Mouse (Mus musculus) CH12.LX (cell line): ENCODE results near the gene Tmem221. TPM values are rescaled to one million over a fixed set of nuclear protein-coding genes. Genes with fewer than 3 reads are reported as not detected.
A peak's percentile ranks its signal among the peaks of the same experiment; 100 is the strongest.

Experiments used
- DNase-seq: peaks from one replicate; pipeline ENCODE4 v3.0.0-alpha.2; 2013; ENCODE audit errors: extremely low read depth
- H3K27ac ChIP-seq: 2 replicates; pipeline ENCODE4 v1.5.1; 2012; ENCODE audit warnings: low read depth, mild to moderate bottlenecking, control low read depth, moderate library complexity; ENCODE audit not compliant: insufficient read depth
- H3K27me3 ChIP-seq: replicated peaks from 2 replicates; pipeline ENCODE3; 2012; ENCODE audit warnings: inconsistent platforms
- H3K36me3 ChIP-seq, 2 experiments: replicated peaks in 1 of 2; 2 replicates each; pipeline versions ENCODE3 to v1.6.1; 2012; ENCODE audit warnings: inconsistent platforms in 1 of 2, low read length in 1 of 2, mild to moderate bottlenecking in 1 of 2, mixed read lengths in 1 of 2, moderate library complexity in 1 of 2; ENCODE audit not compliant: control insufficient read depth in 1 of 2, insufficient read depth in 1 of 2
- H3K4me1 ChIP-seq, 2 experiments: 2 replicates each; pipeline ENCODE4 v1.6.1; 2012; ENCODE audit warnings: inconsistent platforms in 1 of 2, moderate library complexity in 1 of 2; ENCODE audit not compliant: insufficient read depth in 2 of 2, control insufficient read depth in 1 of 2
- H3K4me2 ChIP-seq: 2 replicates; pipeline ENCODE4 v1.6.1; 2012; ENCODE audit warnings: low read depth, mild to moderate bottlenecking, control low read depth; ENCODE audit not compliant: poor library complexity, insufficient read depth, severe bottlenecking
- H3K4me3 ChIP-seq, 3 experiments: fragments of 150-350 bp in 1 of 3; sonication (generic) in 1 of 3; replicated peaks in 1 of 3; 2 replicates each; pipeline versions ENCODE3 to v1.5.1; 2011 to 2012; ENCODE audit warnings: low read depth in 2 of 3, low read length in 2 of 3, mild to moderate bottlenecking in 2 of 3, moderate library complexity in 2 of 3, control low read depth in 1 of 3, improper control_type of control experiment in 1 of 3, inconsistent platforms in 1 of 3, mixed read lengths in 1 of 3; ENCODE audit not compliant: poor library complexity in 1 of 3
- H3K79me2 ChIP-seq: replicated peaks from 2 replicates; pipeline ENCODE4 v1.6.1; 2012; ENCODE audit warnings: mild to moderate bottlenecking, moderate library complexity; ENCODE audit not compliant: control insufficient read depth, poor library complexity, insufficient read depth, severe bottlenecking; ENCODE audit errors: extremely low read depth
- H3K9ac ChIP-seq: 2 replicates; pipeline ENCODE4 v1.6.1; 2012; ENCODE audit warnings: low read depth, mild to moderate bottlenecking, control low read depth, moderate library complexity; ENCODE audit not compliant: insufficient read depth
- H3K9me3 ChIP-seq: replicated peaks from 2 replicates; pipeline ENCODE3; 2012; ENCODE audit warnings: low read length, inconsistent platforms, mixed read lengths
- ELF1 ChIP-seq: IDR thresholded peaks from 2 replicates; pipeline ENCODE4 v1.6.1; 2014; ENCODE audit warnings: low read depth, mild to moderate bottlenecking, inconsistent platforms, low read length, improper control_type of control experiment
- HCFC1 ChIP-seq: IDR thresholded peaks from 2 replicates; pipeline ENCODE4 v1.6.1; 2012; ENCODE audit warnings: low read depth, mild to moderate bottlenecking, inconsistent platforms, low read length, improper control_type of control experiment
- JUN ChIP-seq: IDR thresholded peaks from 2 replicates; pipeline ENCODE4 v1.6.1; 2011; ENCODE audit warnings: low read depth, mild to moderate bottlenecking, low read length, improper control_type of control experiment, moderate library complexity; ENCODE audit not compliant: insufficient read depth
- MAFK ChIP-seq: IDR thresholded peaks from 2 replicates; pipeline ENCODE4 v1.6.1; 2011; ENCODE audit warnings: low read length, improper control_type of control experiment; ENCODE audit not compliant: insufficient replicate concordance
- NRF1 ChIP-seq: IDR thresholded peaks from 2 replicates; pipeline ENCODE4 v1.6.1; 2014; ENCODE audit warnings: low read depth, mild to moderate bottlenecking, inconsistent platforms, low read length, improper control_type of control experiment, moderate library complexity
- POLR2AphosphoS2 ChIP-seq: IDR thresholded peaks from 2 replicates; pipeline ENCODE4 v1.6.1; 2011; ENCODE audit warnings: low read depth, low read length, improper control_type of control experiment
- RCOR1 ChIP-seq: conservative IDR thresholded peaks from 2 replicates; pipeline ENCODE4 v1.6.1; 2012; ENCODE audit warnings: low read depth, mild to moderate bottlenecking, inconsistent platforms, low read length, improper control_type of control experiment
- SIN3A ChIP-seq: IDR thresholded peaks from 2 replicates; pipeline ENCODE4 v1.6.1; 2012; ENCODE audit warnings: low read length, improper control_type of control experiment, inconsistent platforms
- TCF12 ChIP-seq: IDR thresholded peaks from 2 replicates; pipeline ENCODE4 v1.6.1; 2014; ENCODE audit warnings: low read depth, mild to moderate bottlenecking, inconsistent platforms, low read length, improper control_type of control experiment
- ZC3H11A ChIP-seq: IDR thresholded peaks from 2 replicates; pipeline ENCODE4 v1.6.1; 2012; ENCODE audit warnings: low read depth, mild to moderate bottlenecking, inconsistent platforms, low read length, improper control_type of control experiment
- ZKSCAN1 ChIP-seq: IDR thresholded peaks from 2 replicates; pipeline ENCODE4 v1.6.1; 2012; ENCODE audit warnings: low read depth, inconsistent platforms, low read length, improper control_type of control experiment, borderline replicate concordance
- dilution Hi-C: fragments of 300-500 bp; cut with MboI; formaldehyde crosslinking; loops from 2 replicates; pipeline ENCODE4 v1.14.3; 2020; ENCODE audit warnings: low sequenced_read_pairs; ENCODE audit not compliant: extremely low pct_unique_long_range_greater_than_20kb, extremely low pct_ligation_motif_present
- in situ Hi-C: fragments of 300-500 bp; cut with MboI; formaldehyde crosslinking; loops from 3 replicates; pipeline ENCODE4 v1.14.3; 2019; ENCODE audit warnings: low sequenced_read_pairs, low pct_ligation_motif_present, low pct_unique_long_range_greater_than_20kb, mixed read lengths
- polyA plus RNA-seq: library from polyadenylated mRNA; unstranded; fragments of >175 nt; gene quantifications from 2 replicates; pipeline ENCODE4 v1.2.1, GENCODE M21; 2012; ENCODE audit warnings: low read depth; ENCODE audit not compliant: insufficient read length
- total RNA-seq, 2 experiments: library from RNA; depleted of rRNA; stranded (reverse); fragments of 300-350 nt in 1 of 2; fragments of >200 nt in 1 of 2; gene quantifications; 2 replicates each; pipeline ENCODE4 v1.2.3; 2012 to 2014

Gene Tmem221
- total and polyA plus RNA-seq, 3 experiments: 0.51 TPM; not detected in 2

GRCm38 (mm10) chr8:71602666-71603334 is 44.1 kb upstream of the Tmem221 start:
- Histone ChIP-seq H3K4me3 (no peak overlapping the region), H3K27me3 (no peaks in the 10 kb centered on the region), H3K4me2 (no peak overlapping the region), H3K9me3 (no peaks in the 10 kb centered on the region), H3K79me2 (no peaks in the 10 kb centered on the region), H3K36me3 (peaks cover 59 to 88% of the 10 kb centered on the region in 2 experiments), H3K9ac (no peak overlapping the region), H3K4me1 (peaks cover 38 to 86% of the 10 kb centered on the region in 2 experiments), H3K27ac (no peak overlapping the region)
- dilution Hi-C loops (no loop called here), in situ Hi-C loops (no loop called here)
- TF ChIP-seq ZKSCAN1 (no peak), MAFK (no peak), POLR2AphosphoS2 (no peak), SIN3A (no peak), JUN (no peak), RCOR1 (no peak), ELF1 (no peak), TCF12 (no peak), HCFC1 (no peak)
- DNase-seq: no peak

DNA sequence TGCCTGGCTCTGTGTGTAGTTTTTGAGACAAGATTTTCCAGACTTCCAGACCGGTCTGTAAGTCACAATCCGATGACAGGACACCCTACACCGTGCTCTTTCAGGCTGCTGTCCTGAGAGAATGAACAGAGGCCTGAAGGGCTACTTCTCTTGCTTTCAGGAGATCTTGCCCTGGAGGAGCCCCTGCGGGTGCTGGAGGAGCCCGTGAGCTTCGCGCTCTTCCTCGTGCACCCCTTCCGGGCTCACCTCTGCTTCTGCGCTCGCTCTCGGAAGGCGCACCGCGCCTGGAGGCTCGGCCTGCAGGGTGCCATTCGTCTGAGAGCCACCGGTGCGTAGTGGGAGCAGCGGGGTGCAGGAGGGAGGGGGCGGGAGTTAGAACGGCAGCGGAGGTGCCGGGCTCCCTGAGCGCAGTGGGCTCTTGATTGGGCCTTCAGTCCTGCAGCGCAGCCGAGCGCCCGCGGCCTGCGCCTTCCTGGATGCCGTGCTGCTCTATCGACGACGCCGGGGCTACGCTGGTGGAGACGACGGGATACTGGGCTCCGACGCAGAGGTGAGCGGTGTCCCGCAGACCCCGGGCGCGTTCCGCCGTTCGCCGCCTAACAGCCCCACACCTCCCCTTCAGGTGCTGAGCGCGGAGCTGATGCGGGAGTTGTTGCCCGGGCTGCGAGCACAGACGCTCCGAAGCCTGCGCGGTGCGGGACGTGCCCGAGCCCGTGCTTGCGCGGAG is 43.4 kb upstream of the Tmem221 start:
- Histone ChIP-seq H3K9ac (no peak overlapping the region), H3K27me3 (no peaks in the 10 kb centered on the region), H3K9me3 (no peaks in the 10 kb centered on the region), H3K4me3 (no peak overlapping the region), H3K79me2 (no peaks in the 10 kb centered on the region), H3K4me1 (peaks cover 43 to 89% of the 10 kb centered on the region in 2 experiments), H3K4me2 (no peak overlapping the region), H3K36me3 (peaks cover 54 to 82% of the 10 kb centered on the region in 2 experiments), H3K27ac (no peak overlapping the region)
- dilution Hi-C loops: no loop called here
- no peak for DNase-seq
- in situ Hi-C loops: no loop called here
- TF ChIP-seq POLR2AphosphoS2 (peak; percentile 10; the same call in 1 of the 2 replicates), TCF12 (no peak)

GRCm38 (mm10) chr8:71598841-71599240 is 40.2 kb upstream of the Tmem221 start:
- H3K4me3 ChIP-seq: peak overlapping the region; percentile 36 to 71 (median 63)
- peaks cover 42 to 76% of the 10 kb centered on the region in 2 experiments for H3K4me1 ChIP-seq
- no peaks in the 10 kb centered on the region for H3K9me3 ChIP-seq
- H3K27ac ChIP-seq: peak overlapping the region; percentile 69
- H3K4me2 ChIP-seq: no peak overlapping the region
- no peaks in the 10 kb centered on the region for H3K27me3 ChIP-seq
- peaks cover 6% of the 10 kb centered on the region for H3K79me2 ChIP-seq
- TF ChIP-seq NRF1: no peak
- no peak for TF ChIP-seq ZC3H11A
- peak; percentile 33; the same call in 1 of the 2 replicates for TF ChIP-seq SIN3A
- in situ Hi-C loops: no loop called here
- dilution Hi-C loops: no loop called here
- peaks cover 30 to 60% of the 10 kb centered on the region in 2 experiments for H3K36me3 ChIP-seq
- no peak overlapping the region; the same call in 1 of the 2 replicates for H3K9ac ChIP-seq
- DNase-seq: no peak
